Mouse (Mus musculus) liver, embryonic 15.5 days (tissue): ENCODE measurements around the gene Akip1. TPM values are rescaled to one million over a fixed set of nuclear protein-coding genes. Genes with fewer than 3 reads are reported as not detected.

Source experiments
- ATAC-seq: fragments of 200-750 bp; cut with Nextera tagmentation; 2 replicates; pipeline ENCODE4 v1.8.0; 2017; ENCODE audit warnings: moderate number of reproducible peaks, mild to moderate bottlenecking, moderate library complexity; ENCODE audit not compliant: insufficient read depth
- H3K27ac ChIP-seq: fragments of 300-500 bp; sonication (generic); replicated peaks from 2 replicates; pipeline ENCODE4 v1.5.1; 2015; ENCODE audit warnings: mild to moderate bottlenecking, inconsistent platforms
- H3K27me3 ChIP-seq: fragments of 300-500 bp; sonication (generic); 2 replicates; pipeline ENCODE4 v1.6.1; 2015; ENCODE audit warnings: mild to moderate bottlenecking, inconsistent platforms
- H3K36me3 ChIP-seq: fragments of 300-500 bp; sonication (generic); replicated peaks from 2 replicates; pipeline ENCODE4 v1.6.1; 2015; ENCODE audit warnings: moderate library complexity, mild to moderate bottlenecking, inconsistent platforms
- H3K4me1 ChIP-seq: fragments of 300-500 bp; sonication (generic); replicated peaks from 2 replicates; pipeline ENCODE4 v1.6.1; 2015; ENCODE audit warnings: inconsistent platforms
- H3K4me2 ChIP-seq: fragments of 300-500 bp; sonication (generic); 2 replicates; pipeline ENCODE4 v1.6.1; 2015; ENCODE audit warnings: moderate library complexity, mild to moderate bottlenecking, inconsistent platforms
- H3K4me3 ChIP-seq: fragments of 300-500 bp; sonication (generic); replicated peaks from 2 replicates; pipeline ENCODE4 v1.5.1; 2015; ENCODE audit warnings: mild to moderate bottlenecking, inconsistent platforms
- H3K9ac ChIP-seq: fragments of 300-500 bp; sonication (generic); 2 replicates; pipeline ENCODE4 v1.6.1; 2015; ENCODE audit warnings: moderate library complexity, mild to moderate bottlenecking, inconsistent platforms
- H3K9me3 ChIP-seq: fragments of 300-500 bp; sonication (generic); replicated peaks from 2 replicates; pipeline ENCODE4 v1.6.1; 2016; ENCODE audit warnings: inconsistent platforms
- WGBS: fragments of 180-500 bp; shearing (Covaris S2); methylation state at CpG from one replicate; pipeline ENCODE4 v1.1.7; 2015; ENCODE audit warnings: mixed read lengths; ENCODE audit not compliant: insufficient replicate concordance; 5-methylcytosine and 5-hydroxymethylcytosine counted together
- polyA plus RNA-seq: library from polyadenylated mRNA; unstranded; fragments of >200 nt; fragmentation: Nextera tagmentation; extraction: Ambion mirVana; gene quantifications from 2 replicates; pipeline ENCODE4 v1.2.1, GENCODE M21; 2015

Gene Akip1
- 32.7 and 36.1 TPM in 2 replicates for polyA plus RNA-seq

GRCm38 (mm10) chr7:109703190-109704015, at the start of gene Akip1, which contains the start of gene St5:
Gene Akip1 (plus strand): TSS chr7:109703690.
Gene St5 (minus strand): TSS chr7:109703605.
- Histone ChIP-seq H3K9ac (peak within 1 kb of the TSS; percentile 76), H3K27me3 (peaks cover 8% of the 10 kb centered on the region), H3K4me1 (peaks cover 38% of the 10 kb centered on the region), H3K4me2 (peak within 1 kb of the TSS; percentile 90), H3K27ac (peak within 1 kb of the TSS; percentile 71), H3K4me3 (peak within 1 kb of the TSS; percentile 68), H3K36me3 (peaks cover 12% of the 10 kb centered on the region), H3K9me3 (no peaks in the 10 kb centered on the region)
- peak; percentile 90 for ATAC-seq
- under 1% methylated on average over 61 of the region's 61 CpGs for WGBS

GRCm38 (mm10) chr7:109654871-109655270, 48.6 kb upstream of the Akip1 start:
- WGBS = 50% methylated on average over 5 of the region's 5 CpGs
- no peaks in the 10 kb centered on the region for H3K27me3 ChIP-seq
- H3K4me3 ChIP-seq = no peak overlapping the region
- no peaks in the 10 kb centered on the region for H3K36me3 ChIP-seq
- no peak overlapping the region for H3K9ac ChIP-seq
- H3K27ac ChIP-seq = 0 out of 2 replicates have a peak overlapping the region, but pooled peaks have one; percentile 19
- peaks cover 24% of the 10 kb centered on the region for H3K4me1 ChIP-seq
- H3K4me2 ChIP-seq = no peak overlapping the region
- ATAC-seq = peak; percentile 47; the same call in 1 of the 2 replicates
- H3K9me3 ChIP-seq = no peaks in the 10 kb centered on the region

GRCm38 (mm10) chr7:109657884-109658283, 45.6 kb upstream of the Akip1 start:
- H3K4me1 ChIP-seq = peaks cover 23% of the 10 kb centered on the region
- no peaks in the 10 kb centered on the region for H3K9me3 ChIP-seq
- H3K27me3 ChIP-seq = no peaks in the 10 kb centered on the region
- H3K4me2 ChIP-seq = no peak overlapping the region
- H3K36me3 ChIP-seq = no peaks in the 10 kb centered on the region
- no peak overlapping the region for H3K9ac ChIP-seq
- H3K4me3 ChIP-seq = no peak overlapping the region
- no peak overlapping the region for H3K27ac ChIP-seq
- WGBS = 31% methylated on average over 6 of the region's 6 CpGs
- ATAC-seq = no peak

DNA sequence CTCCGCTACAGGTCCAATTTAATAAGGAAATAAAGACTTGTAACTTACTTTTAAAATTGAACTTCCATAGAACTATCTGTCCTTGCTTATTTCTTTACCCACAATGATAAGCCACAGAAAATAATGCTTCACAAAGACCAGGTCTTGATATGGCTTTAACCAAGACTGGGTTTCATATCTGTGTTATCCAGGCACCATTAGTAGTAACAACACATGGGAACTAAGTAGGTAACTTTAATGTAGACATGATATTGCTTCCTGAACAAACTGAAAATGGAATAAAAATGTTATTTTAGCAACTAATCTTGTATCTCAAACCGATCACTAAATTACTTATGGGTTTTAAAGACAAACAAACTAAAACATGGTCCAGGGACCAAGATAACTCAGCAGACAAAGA, 44.2 kb upstream of the Akip1 start:
- Histone ChIP-seq H3K4me1 (peaks cover 23% of the 10 kb centered on the region), H3K27ac (no peak overlapping the region), H3K9ac (no peak overlapping the region), H3K4me3 (no peak overlapping the region), H3K4me2 (no peak overlapping the region), H3K36me3 (no peaks in the 10 kb centered on the region), H3K27me3 (no peaks in the 10 kb centered on the region), H3K9me3 (no peaks in the 10 kb centered on the region)
- no peak for ATAC-seq
- WGBS = 47% methylated on average over 2 of the region's 2 CpGs

DNA sequence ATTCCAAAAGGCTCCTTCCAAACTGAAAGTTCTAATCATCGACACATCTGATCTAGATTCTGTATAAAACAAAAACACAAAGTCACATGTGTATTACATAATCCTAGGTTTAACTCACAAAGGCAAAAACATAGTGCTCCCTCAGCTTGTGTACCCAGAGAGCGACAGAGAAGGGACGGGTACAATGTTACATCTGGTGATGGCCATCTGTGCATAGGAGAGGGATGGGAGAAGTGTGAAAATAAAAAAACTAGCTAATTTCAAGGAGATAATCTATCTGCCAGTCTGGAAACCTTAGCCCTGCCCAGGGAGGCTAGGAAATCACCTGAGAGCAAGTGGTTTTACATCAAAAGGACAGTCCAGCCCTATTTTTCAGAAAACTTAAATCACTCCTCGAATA, 40.9 kb upstream of the Akip1 start:
- Histone ChIP-seq H3K9ac (no peak overlapping the region), H3K4me2 (no peak overlapping the region), H3K4me1 (peaks cover 17% of the 10 kb centered on the region), H3K4me3 (no peak overlapping the region), H3K27me3 (no peaks in the 10 kb centered on the region), H3K9me3 (no peaks in the 10 kb centered on the region), H3K27ac (no peak overlapping the region), H3K36me3 (no peaks in the 10 kb centered on the region)
- no peak for ATAC-seq
- WGBS = 72% methylated on average over 4 of the region's 4 CpGs

DNA sequence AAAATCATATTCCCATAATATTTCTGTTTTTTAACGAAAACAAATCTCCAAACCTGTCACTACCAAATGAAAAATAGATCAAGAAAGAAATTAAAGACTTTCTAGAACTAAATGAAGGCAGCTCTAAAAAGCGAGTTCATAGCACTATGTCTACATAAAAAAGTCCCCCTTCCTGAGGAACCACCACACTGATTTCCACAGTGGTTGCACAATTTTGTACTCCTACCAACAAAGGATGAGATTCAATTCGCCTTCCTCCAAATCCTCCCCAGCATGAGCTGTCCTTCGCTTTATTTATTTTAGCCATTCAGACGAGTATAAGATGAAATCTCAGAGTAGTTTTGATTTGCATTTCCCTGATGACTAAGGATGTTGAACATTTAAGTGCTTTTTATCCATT, 36.8 kb upstream of the Akip1 start:
- H3K4me2 ChIP-seq = no peak overlapping the region
- H3K27me3 ChIP-seq = peaks cover 17% of the 10 kb centered on the region
- no peaks in the 10 kb centered on the region for H3K36me3 ChIP-seq
- H3K4me1 ChIP-seq = peaks cover 7% of the 10 kb centered on the region; the same call in 1 of the 2 replicates
- no peak for ATAC-seq
- WGBS = 44% methylated on average over 5 of the region's 5 CpGs
- no peak overlapping the region for H3K4me3 ChIP-seq
- H3K9ac ChIP-seq = no peak overlapping the region
- H3K27ac ChIP-seq = no peak overlapping the region
- H3K9me3 ChIP-seq = no peaks in the 10 kb centered on the region

- H3K4me3 ChIP-seq = no peak overlapping the region
- 60% methylated on average over 5 of the region's 5 CpGs for WGBS
These were observed 33.9 kb upstream of the Akip1 start for GRCm38 (mm10) chr7:109669426-109670170.

DNA sequence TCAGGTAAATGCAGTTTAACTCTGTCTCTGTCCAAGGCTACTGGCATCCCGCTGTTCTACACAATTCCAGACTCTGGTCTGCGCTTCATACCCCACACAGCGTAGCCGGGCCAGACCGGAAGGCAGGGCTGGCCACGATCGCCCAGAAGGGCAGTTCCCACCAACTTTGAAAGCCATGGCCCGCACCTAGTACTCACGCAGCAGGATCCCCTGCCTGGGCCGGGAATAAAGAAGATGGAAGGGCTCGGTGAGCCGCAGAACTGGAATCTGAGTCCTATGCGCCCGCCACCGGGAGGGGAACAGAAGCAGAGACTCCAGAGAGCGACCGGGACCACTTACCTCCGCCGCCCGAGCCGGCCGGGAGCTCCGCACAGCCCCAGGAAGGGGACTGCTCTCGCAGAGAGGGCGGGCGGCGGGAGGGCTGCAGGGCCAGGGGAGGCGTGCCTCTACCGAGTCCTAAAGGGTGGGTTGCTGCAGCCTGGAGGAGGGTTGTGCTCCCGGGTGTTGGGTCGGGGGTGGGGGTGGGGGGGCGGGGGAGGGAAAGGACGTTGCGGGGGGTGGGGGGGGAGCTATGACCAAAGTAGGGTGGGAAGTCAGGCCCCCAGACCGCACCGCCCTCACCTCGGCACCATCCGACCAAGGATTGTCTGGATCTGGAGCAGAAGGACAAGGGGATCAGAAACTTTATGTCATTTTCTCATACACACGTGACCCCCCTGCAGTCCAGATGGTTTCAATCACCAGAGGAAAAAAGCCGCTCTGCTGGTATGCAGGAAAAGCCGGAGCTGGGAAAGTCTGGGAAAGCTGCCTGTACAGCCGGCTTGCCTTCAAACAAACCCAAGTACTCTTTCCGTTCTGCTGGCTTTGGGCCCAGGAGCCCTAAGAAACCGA, 31.7 kb upstream of the Akip1 start:
- ATAC-seq = peak; percentile 78
- Histone ChIP-seq H3K4me2 (peak overlapping the region; percentile 82), H3K27ac (peak overlapping the region; percentile 48; the same call in 1 of the 2 replicates), H3K27me3 (peaks cover 29% of the 10 kb centered on the region), H3K9ac (peak overlapping the region; percentile 54), H3K9me3 (no peaks in the 10 kb centered on the region), H3K36me3 (no peaks in the 10 kb centered on the region), H3K4me3 (peak overlapping the region; percentile 61), H3K4me1 (peaks cover 12% of the 10 kb centered on the region; the same call in 1 of the 2 replicates)
- WGBS = 5% methylated on average over 43 of the region's 44 CpGs

More at GRCm38 (mm10) chr7:109669426-109670170, 33.9 kb upstream of the Akip1 start:
- H3K9ac ChIP-seq = no peak overlapping the region
- H3K9me3 ChIP-seq = no peaks in the 10 kb centered on the region
- no peak for ATAC-seq
- no peak overlapping the region for H3K27ac ChIP-seq
- peaks cover 12% of the 10 kb centered on the region; the same call in 1 of the 2 replicates for H3K4me1 ChIP-seq
- H3K4me2 ChIP-seq = no peak overlapping the region
- no peaks in the 10 kb centered on the region for H3K36me3 ChIP-seq
- peaks cover 29% of the 10 kb centered on the region for H3K27me3 ChIP-seq

- H3K27ac ChIP-seq = no peak overlapping the region
- no peaks in the 10 kb centered on the region for H3K36me3 ChIP-seq
- H3K4me1 ChIP-seq = peaks cover 12% of the 10 kb centered on the region; the same call in 1 of the 2 replicates
- no peak overlapping the region for H3K4me3 ChIP-seq
- 39% methylated on average over 4 of the region's 4 CpGs for WGBS
- no peak for ATAC-seq
- H3K9ac ChIP-seq = no peak overlapping the region
- H3K4me2 ChIP-seq = no peak overlapping the region
- peaks cover 25% of the 10 kb centered on the region for H3K27me3 ChIP-seq
- no peaks in the 10 kb centered on the region for H3K9me3 ChIP-seq
These were observed 28.4 kb upstream of the Akip1 start for GRCm38 (mm10) chr7:109674944-109675628.

DNA sequence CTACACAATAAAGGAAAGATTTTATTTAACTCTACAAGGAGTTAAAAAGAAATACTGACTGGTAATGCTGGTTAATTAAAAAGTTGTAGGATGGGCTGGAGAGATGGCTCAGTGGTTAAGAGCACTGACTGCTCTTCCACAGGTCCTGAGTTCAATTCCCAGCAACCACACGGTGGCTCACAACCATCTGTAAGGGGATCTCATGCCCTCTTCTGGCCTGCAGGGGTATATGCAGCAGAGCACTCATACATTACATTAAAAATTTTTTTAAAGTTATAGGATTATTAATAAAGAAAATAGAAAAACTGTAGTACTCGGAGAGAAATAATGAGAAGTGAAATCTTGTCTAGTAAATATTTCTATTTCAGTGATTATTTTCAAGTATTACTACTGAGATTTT, 23.2 kb upstream of the Akip1 start:
- Histone ChIP-seq H3K9me3 (no peaks in the 10 kb centered on the region), H3K4me2 (no peak overlapping the region), H3K27me3 (no peaks in the 10 kb centered on the region), H3K4me1 (no peaks in the 10 kb centered on the region), H3K36me3 (no peaks in the 10 kb centered on the region), H3K4me3 (no peak overlapping the region), H3K27ac (no peak overlapping the region), H3K9ac (no peak overlapping the region)
- 60% methylated on average over 2 of the region's 2 CpGs for whole genome bisulfite sequencing
- no peak for ATAC-seq
